Mouse (Mus musculus) megakaryocyte, embryonic 14.5 days (primary cell): Measurements from ENCODE around the gene Pde4d. TPM values are rescaled to one million over a fixed set of nuclear protein-coding genes. Genes with fewer than 3 reads are reported as not detected.

Experiments
- H3K27me3 ChIP-seq: replicated peaks from 2 replicates; pipeline ENCODE3; 2012; ENCODE audit warnings: inconsistent platforms
- H3K36me3 ChIP-seq: replicated peaks from 2 replicates; pipeline ENCODE3; 2012; ENCODE audit warnings: low read length, inconsistent platforms, mixed read lengths
- H3K4me1 ChIP-seq: 2 replicates; pipeline ENCODE4 v1.6.1; 2012; ENCODE audit warnings: inconsistent platforms
- H3K4me3 ChIP-seq: replicated peaks from 2 replicates; pipeline ENCODE3; 2012; ENCODE audit warnings: moderate library complexity, mild to moderate bottlenecking, inconsistent platforms
- H3K9me3 ChIP-seq: 2 replicates; pipeline ENCODE4 v1.6.1; 2012; ENCODE audit warnings: inconsistent platforms
- FLI1 ChIP-seq: IDR thresholded peaks from 2 replicates; pipeline ENCODE4 v1.6.1; 2012; ENCODE audit warnings: low read length, inconsistent platforms, mixed read lengths
- GATA1 ChIP-seq: IDR thresholded peaks from 3 replicates; pipeline ENCODE4 v1.6.1; 2012; ENCODE audit warnings: mixed read lengths, low read length, inconsistent platforms, borderline replicate concordance
- polyA plus RNA-seq: library from polyadenylated mRNA; stranded (reverse); fragments of >175 nt; gene quantifications from 2 replicates; pipeline ENCODE4 v1.2.3, GENCODE M21; 2012; ENCODE audit warnings: low replicate concordance; ENCODE audit not compliant: insufficient read depth

Pde4d gene
- polyA plus RNA-seq, 1 experiment, result 2.8 TPM

- H3K9me3 ChIP-seq, result no peaks in the 10 kb centered on the region
- no peaks in the 10 kb centered on the region for H3K4me1 ChIP-seq
- peaks cover 8% of the 10 kb centered on the region for H3K27me3 ChIP-seq
- H3K36me3 ChIP-seq, result no peaks in the 10 kb centered on the region
- no peak overlapping the region for H3K4me3 ChIP-seq
- no peak for TF ChIP-seq FLI1
- TF ChIP-seq GATA1, result no peak
Observed at GRCm38 (mm10) chr13:109982821-109983443, 1533.2 kb downstream of the Pde4d start.

GRCm38 (mm10) chr13:109985411-109985810 lies 1535.7 kb downstream of the Pde4d start:
- Histone ChIP-seq H3K9me3 (no peaks in the 10 kb centered on the region), H3K36me3 (no peaks in the 10 kb centered on the region), H3K27me3 (peaks cover 5% of the 10 kb centered on the region), H3K4me3 (no peak overlapping the region), H3K4me1 (no peaks in the 10 kb centered on the region)
- TF ChIP-seq GATA1 (no peak), FLI1 (no peak)

GRCm38 (mm10) chr13:109985892-109986291 lies 1536.1 kb downstream of the Pde4d start:
- TF ChIP-seq GATA1 (no peak), FLI1 (no peak)

GRCm38 (mm10) chr13:109992775-109993505 lies 1543.2 kb downstream of the Pde4d start:
- TF ChIP-seq GATA1, result no peak
- TF ChIP-seq FLI1, result no peak
- H3K4me1 ChIP-seq, result no peaks in the 10 kb centered on the region
- no peaks in the 10 kb centered on the region for H3K9me3 ChIP-seq
- no peaks in the 10 kb centered on the region for H3K36me3 ChIP-seq
- no peak overlapping the region for H3K4me3 ChIP-seq
- peaks cover 5% of the 10 kb centered on the region for H3K27me3 ChIP-seq

More at GRCm38 (mm10) chr13:109985892-109986291, 1536.1 kb downstream of the Pde4d start:
- Histone ChIP-seq H3K27me3 (peaks cover 5% of the 10 kb centered on the region), H3K36me3 (no peaks in the 10 kb centered on the region), H3K4me1 (no peaks in the 10 kb centered on the region), H3K4me3 (no peak overlapping the region), H3K9me3 (no peaks in the 10 kb centered on the region)

GRCm38 (mm10) chr13:109994240-109994764 lies 1544.6 kb downstream of the Pde4d start:
- H3K36me3 ChIP-seq, result no peaks in the 10 kb centered on the region
- H3K27me3 ChIP-seq, result peaks cover 5% of the 10 kb centered on the region
- H3K4me1 ChIP-seq, result no peaks in the 10 kb centered on the region
- no peaks in the 10 kb centered on the region for H3K9me3 ChIP-seq
- TF ChIP-seq FLI1 (no peak), GATA1 (no peak)
- no peak overlapping the region for H3K4me3 ChIP-seq

GRCm38 (mm10) chr13:110002081-110002480 lies 1552.3 kb downstream of the Pde4d start:
- Histone ChIP-seq H3K4me3 (no peak overlapping the region), H3K36me3 (no peaks in the 10 kb centered on the region), H3K4me1 (no peaks in the 10 kb centered on the region), H3K27me3 (peaks cover 23% of the 10 kb centered on the region), H3K9me3 (no peaks in the 10 kb centered on the region)
- TF ChIP-seq GATA1 (no peak), FLI1 (no peak)

Other genes starting within 250 kb of the Pde4d start
- gene Elovl7, start 235.5 kb upstream of the Pde4d start, polyA plus RNA-seq, result 2.0 TPM in 1 of 2 replicates, not detected in the other
- 0.65 and 4.7 TPM in 2 replicates for gene Depdc1b, start 133.6 kb upstream of the Pde4d start, polyA plus RNA-seq